Mouse (Mus musculus): Measurements from ENCODE around the gene Cel. TPM values are rescaled to one million over a fixed set of nuclear protein-coding genes. Genes with fewer than 3 reads are reported as not detected.

The Cel gene
- total and polyA plus RNA-seq, 3 experiments, result not detected

DNA sequence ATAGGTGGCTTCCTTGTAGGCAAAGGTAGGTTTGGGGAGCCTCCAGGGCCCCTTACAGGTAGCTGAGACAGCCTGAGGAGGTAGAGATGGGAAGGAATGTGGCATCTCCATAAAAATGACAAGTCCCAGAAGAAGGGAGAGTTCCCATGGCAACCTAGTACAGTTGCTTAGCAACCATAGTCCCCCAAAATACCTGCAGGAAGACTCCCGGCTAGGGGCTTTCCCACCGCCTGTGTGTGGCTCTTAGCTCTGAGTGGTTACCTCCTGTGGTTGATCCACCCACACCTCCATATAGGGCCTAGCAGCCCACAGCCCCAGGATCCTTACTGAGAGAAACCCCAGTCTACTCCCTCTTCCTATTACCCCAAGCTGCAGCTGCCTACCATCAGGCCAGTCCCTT lies 45.0 kb downstream of the Cel start:
- H3K79me2 ChIP-seq (ENCODE audit: control insufficient read depth, insufficient read depth, low read length, poor library complexity), result no peaks in the 10 kb centered on the region; the same call in 1 of the 2 replicates
- H3K4me1 ChIP-seq (ENCODE audit: control insufficient read depth in 1 of 2, insufficient read depth in 2 of 2, low read length in 2 of 2), result peaks cover 0 to 10% of the 10 kb centered on the region in 2 experiments; a peak in 1 of 4 replicates
- no peaks in the 10 kb centered on the region for H3K27me3 ChIP-seq (ENCODE audit: control insufficient read depth in 1 of 2, insufficient read depth in 2 of 2, low read length in 2 of 2)
- TF ChIP-seq MAZ (IDR thresholded peaks at IDR 0.05; ENCODE audit: low read depth, low read length), result no peak
- no peak for TF ChIP-seq TAL1 (IDR thresholded peaks at IDR 0.05; ENCODE audit: low read length)
- no peak for TF ChIP-seq USF1 (IDR thresholded peaks at IDR 0.05; ENCODE audit: low read depth, low read length)
- TF ChIP-seq TCF12 (IDR thresholded peaks at IDR 0.05; ENCODE audit: low read depth, low read length), result no peak
- TF ChIP-seq POLR2AphosphoS5 (IDR thresholded peaks at IDR 0.05; ENCODE audit: borderline replicate concordance, low read depth, low read length), result no peak
- no peak for TF ChIP-seq MYB (IDR thresholded peaks at IDR 0.05; ENCODE audit: low read depth, low read length)
- TF ChIP-seq RCOR1 (IDR thresholded peaks at IDR 0.05; ENCODE audit: low read depth, low read length), result no peak
- TF ChIP-seq SMC3 (IDR thresholded peaks at IDR 0.05; ENCODE audit: low read depth, low read length), result no peak
- no peak for TF ChIP-seq MAX (IDR thresholded peaks at IDR 0.05; ENCODE audit: low read length)
- no peak for TF ChIP-seq ETS1 (IDR thresholded peaks at IDR 0.05; ENCODE audit: low read depth, low read length)
- no peak for TF ChIP-seq GABPA (IDR thresholded peaks at IDR 0.05; ENCODE audit: low read depth, low read length)
- no peak for TF ChIP-seq KAT2A (conservative IDR thresholded peaks at IDR 0.05; ENCODE audit: low read depth, low read length)
- TF ChIP-seq POLR2AphosphoS2 (IDR thresholded peaks at IDR 0.05; ENCODE audit: low read length), result no peak
- TF ChIP-seq ZNF384 (IDR thresholded peaks at IDR 0.05; ENCODE audit: low read depth, low read length), result no peak
- no peak for TF ChIP-seq ELF1 (IDR thresholded peaks at IDR 0.05; ENCODE audit: low read depth, low read length)
- TF ChIP-seq MYC (IDR thresholded peaks at IDR 0.05; ENCODE audit: low read depth, low read length), result no peak
- no peak overlapping the region for H3K27ac ChIP-seq (ENCODE audit: control insufficient read depth, low read depth, low read length)
- DNase-seq (ENCODE audit: low read depth, low spot score), result no peak
- H3K4me3 ChIP-seq (ENCODE audit: control insufficient read depth in 1 of 2, insufficient read depth in 1 of 2, low read depth in 2 of 2, low read length in 2 of 2), result no peak overlapping the region
- peaks cover 0 to 5% of the 10 kb centered on the region in 2 experiments; a peak in 2 of 4 replicates for H3K36me3 ChIP-seq (ENCODE audit: control insufficient read depth in 1 of 2, insufficient read depth in 2 of 2, low read length in 2 of 2)
- H3K9me3 ChIP-seq (replicated peaks; ENCODE audit: insufficient read depth, low read length), result no peaks in the 10 kb centered on the region
- no peak overlapping the region for H3K9ac ChIP-seq (ENCODE audit: control insufficient read depth, low read depth, low read length, poor library complexity, severe bottlenecking)

DNA sequence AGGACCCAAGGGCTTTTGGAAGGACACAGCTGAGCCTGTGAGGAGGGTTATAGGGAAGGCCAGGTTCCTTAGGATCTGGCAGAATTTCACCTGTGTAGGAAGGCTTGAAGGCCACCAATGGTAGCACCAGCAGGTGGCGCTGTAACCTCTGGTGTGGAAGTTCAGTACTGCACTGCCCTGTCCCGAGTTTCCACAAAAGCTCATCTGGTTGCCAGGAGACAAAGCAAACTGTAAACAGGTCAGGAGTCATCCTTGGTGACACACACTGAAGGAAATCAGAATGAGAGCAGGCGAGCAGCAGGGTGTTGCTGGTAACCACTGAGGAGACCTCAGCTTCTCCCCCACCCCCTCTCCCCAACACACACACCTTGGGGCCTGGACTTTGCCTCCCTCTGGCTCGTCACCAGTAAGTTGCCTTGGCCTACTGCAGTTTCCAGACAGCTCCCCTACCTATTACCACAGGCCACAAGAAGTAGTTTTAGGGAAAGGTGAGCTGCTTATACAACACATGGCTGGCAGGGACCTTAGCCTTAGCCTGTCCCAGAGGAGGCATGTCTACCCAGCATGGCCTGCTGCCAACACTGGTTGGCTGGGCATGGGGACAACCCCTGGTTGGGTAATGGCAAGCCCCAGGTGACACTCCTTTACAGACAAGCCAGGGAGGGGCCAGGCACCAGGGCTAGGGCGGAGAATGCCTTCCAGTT lies 45.8 kb downstream of the Cel start:
- H3K27me3 ChIP-seq (ENCODE audit: control insufficient read depth in 1 of 2, insufficient read depth in 2 of 2, low read length in 2 of 2), result no peaks in the 10 kb centered on the region

More for the DNA sequence above, 45.8 kb downstream of the Cel start:
- H3K9ac ChIP-seq (ENCODE audit: control insufficient read depth, low read depth, low read length, poor library complexity, severe bottlenecking), result no peak overlapping the region
- TF ChIP-seq ZC3H11A (IDR thresholded peaks at IDR 0.05; ENCODE audit: low read depth, low read length) (peak; percentile 70), UBTF (IDR thresholded peaks at IDR 0.05; ENCODE audit: borderline replicate concordance, insufficient read depth, low read depth, low read length) (no peak), USF2 (IDR thresholded peaks at IDR 0.05; ENCODE audit: borderline replicate concordance in 1 of 2, insufficient read depth in 1 of 2, low read depth in 1 of 2, low read length in 2 of 2) (no peak), CTCF (IDR thresholded peaks at IDR 0.05 in 2 of 3, conservative IDR thresholded peaks at IDR 0.05 in 1 of 3; ENCODE audit: control insufficient read depth in 1 of 3, insufficient read depth in 1 of 3, low read depth in 2 of 3, low read length in 3 of 3, poor library complexity in 1 of 3, severe bottlenecking in 1 of 3) (peak; percentile 92 to 98 (median 95)), MXI1 (IDR thresholded peaks at IDR 0.05; ENCODE audit: low read depth, low read length) (0 out of 2 replicates have a peak, but pooled peaks have one; percentile 24), SMC3 (IDR thresholded peaks at IDR 0.05; ENCODE audit: low read depth, low read length) (peak; percentile 88), RAD21 (IDR thresholded peaks at IDR 0.05; ENCODE audit: low read depth, low read length) (peak; percentile 76), SIN3A (IDR thresholded peaks at IDR 0.05; ENCODE audit: low read length) (peak; percentile 50; the same call in 1 of the 2 replicates)
- H3K27ac ChIP-seq (ENCODE audit: control insufficient read depth, low read depth, low read length), result no peak overlapping the region
- peaks cover 0 to 5% of the 10 kb centered on the region in 2 experiments; a peak in 2 of 4 replicates for H3K36me3 ChIP-seq (ENCODE audit: control insufficient read depth in 1 of 2, insufficient read depth in 2 of 2, low read length in 2 of 2)
- H3K4me1 ChIP-seq (ENCODE audit: control insufficient read depth in 1 of 2, insufficient read depth in 2 of 2, low read length in 2 of 2), result peaks cover 0 to 14% of the 10 kb centered on the region in 2 experiments; a peak in 2 of 4 replicates
- peak; percentile 88 for DNase-seq (ENCODE audit: low read depth, low spot score)
- no peaks in the 10 kb centered on the region; the same call in 1 of the 2 replicates for H3K79me2 ChIP-seq (ENCODE audit: control insufficient read depth, insufficient read depth, low read length, poor library complexity)
- no peak overlapping the region for H3K4me3 ChIP-seq (ENCODE audit: control insufficient read depth in 1 of 2, insufficient read depth in 1 of 2, low read depth in 2 of 2, low read length in 2 of 2)
- no peaks in the 10 kb centered on the region for H3K9me3 ChIP-seq (replicated peaks; ENCODE audit: insufficient read depth, low read length)
